Mouse (Mus musculus): ENCODE data around the gene Nmnat3.

DNA sequence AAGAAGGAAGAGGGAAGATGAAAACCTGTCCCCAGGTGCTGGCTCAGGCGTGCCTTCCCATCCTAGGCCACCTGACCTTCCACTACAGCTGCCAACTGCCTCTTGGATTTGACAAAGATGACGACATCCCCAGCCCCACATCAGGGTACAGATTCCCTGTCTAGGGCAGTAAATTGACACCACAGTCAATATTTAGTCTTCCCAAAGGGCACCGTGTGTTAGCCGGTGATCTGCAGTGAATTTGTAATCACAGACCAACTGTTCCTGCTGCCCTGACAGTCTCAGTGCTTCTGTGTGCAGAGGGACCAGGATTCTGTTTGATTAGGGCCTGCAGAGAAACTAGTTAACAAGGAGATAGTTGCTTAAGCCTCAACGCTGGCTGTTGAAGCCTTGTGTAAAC, 7.1 kb upstream of the Nmnat3 start:
- TF ChIP-seq CTCF (IDR thresholded peaks at IDR 0.05; ENCODE audit: low read depth) (no peak), EP300 (IDR thresholded peaks at IDR 0.05; ENCODE audit: low read depth) (no peak)

Data from liver, embryonic 14.5 days (tissue).